Mouse (Mus musculus) testis, postnatal 14 days (tissue): Measurements from ENCODE around the gene Tmem94.
A peak's percentile ranks its signal among the peaks of the same experiment; 100 is the strongest.

Experiments used
- DNase-seq: peaks from one replicate; pipeline ENCODE4 v3.0.0; 2021; ENCODE audit warnings: low spot score

Tmem94 gene

GRCm38 (mm10) chr11:115766356-115766943 lies 1.2 kb downstream of the Tmem94 start:
- no peak for DNase-seq

- no peak for DNase-seq
Observed at GRCm38 (mm10) chr11:115766981-115767380, 1.7 kb downstream of the Tmem94 start.

GRCm38 (mm10) chr11:115768896-115769295 lies 3.7 kb downstream of the Tmem94 start:
- DNase-seq: no peak

GRCm38 (mm10) chr11:115774653-115775052 lies 9.4 kb downstream of the Tmem94 start:
- DNase-seq: no peak

GRCm38 (mm10) chr11:115775821-115776665 lies 10.8 kb downstream of the Tmem94 start:
- no peak for DNase-seq

GRCm38 (mm10) chr11:115776954-115777353 lies 11.7 kb downstream of the Tmem94 start:
- no peak for DNase-seq

GRCm38 (mm10) chr11:115777487-115778335 lies 12.5 kb downstream of the Tmem94 start:
- DNase-seq: no peak

- DNase-seq: peak; percentile 75
Observed at GRCm38 (mm10) chr11:115779038-115779571, 13.9 kb downstream of the Tmem94 start.

GRCm38 (mm10) chr11:115780141-115781070 lies 15.2 kb downstream of the Tmem94 start:
- no peak for DNase-seq

GRCm38 (mm10) chr11:115786473-115786872 lies 21.2 kb downstream of the Tmem94 start:
- DNase-seq: no peak

GRCm38 (mm10) chr11:115789787-115790186 lies 24.6 kb downstream of the Tmem94 start:
- no peak for DNase-seq

GRCm38 (mm10) chr11:115791919-115792318 lies 26.7 kb downstream of the Tmem94 start:
- no peak for DNase-seq

GRCm38 (mm10) chr11:115792353-115792752 lies 27.1 kb downstream of the Tmem94 start:
- no peak for DNase-seq

- DNase-seq: no peak
Observed at GRCm38 (mm10) chr11:115796898-115797297, 31.7 kb downstream of the Tmem94 start.

GRCm38 (mm10) chr11:115797665-115798064 lies 32.4 kb downstream of the Tmem94 start:
- DNase-seq: no peak

- no peak for DNase-seq
Observed at GRCm38 (mm10) chr11:115800981-115801380, 35.7 kb downstream of the Tmem94 start.

- DNase-seq: no peak
Observed at GRCm38 (mm10) chr11:115803072-115803709, 38.0 kb downstream of the Tmem94 start.

- no peak for DNase-seq
Observed at GRCm38 (mm10) chr11:115805005-115805404, 39.8 kb downstream of the Tmem94 start.

- DNase-seq: no peak
Observed at GRCm38 (mm10) chr11:115806154-115806553, 40.9 kb downstream of the Tmem94 start.

GRCm38 (mm10) chr11:115807306-115807705 lies 42.1 kb downstream of the Tmem94 start:
- no peak for DNase-seq

GRCm38 (mm10) chr11:115807971-115808370 lies 42.7 kb downstream of the Tmem94 start:
- DNase-seq: no peak
